Mouse (Mus musculus) Patski (cell line): Measurements from ENCODE around the gene Ubtd2. TPM values are rescaled to one million over a fixed set of nuclear protein-coding genes. Genes with fewer than 3 reads are reported as not detected.

Experiments used
- ATAC-seq: fragments of 100-300 bp; one replicate; pipeline ENCODE4 v1.8.0; 2021
- CTCF ChIA-PET: fragments of 350-600 bp; sonication (Branson Sonifier 250); formaldehyde crosslinking; loops from one replicate; lab custom pipeline; 2022; ENCODE audit warnings: inconsistent platforms; lab: Charles Lee
- POLR2A ChIA-PET: fragments of 350-600 bp; sonication (Branson Sonifier 250); formaldehyde crosslinking; loops from one replicate; lab custom pipeline; 2022; ENCODE audit warnings: antibody characterized with exemption, inconsistent platforms; lab: Charles Lee
- DNase-seq: peaks from one replicate; pipeline ENCODE4 v3.0.0-alpha.2; 2011; ENCODE audit warnings: low read depth, low spot score
- H3K27me3 ChIP-seq: fragments of 371-371 bp; one replicate; pipeline ENCODE4 v1.5.1; 2021
- CTCF ChIP-seq: fragments of 100-300 bp; IDR thresholded peaks from one replicate; pipeline ENCODE4 v1.5.1; 2021
- in situ Hi-C: fragments of 300-500 bp; cut with MboI; formaldehyde crosslinking; loops from 3 replicates; pipeline ENCODE4 v1.11.1; 2018; ENCODE audit warnings: low pct_unique_long_range_greater_than_20kb, mixed read lengths
- polyA plus RNA-seq: library from polyadenylated mRNA; unstranded; gene quantifications from one replicate; pipeline ENCODE4 v1.2.3, GENCODE M21; 2021

Ubtd2 gene
- polyA plus RNA-seq, 1 experiment from 2014 or later = 22.4 TPM

DNA sequence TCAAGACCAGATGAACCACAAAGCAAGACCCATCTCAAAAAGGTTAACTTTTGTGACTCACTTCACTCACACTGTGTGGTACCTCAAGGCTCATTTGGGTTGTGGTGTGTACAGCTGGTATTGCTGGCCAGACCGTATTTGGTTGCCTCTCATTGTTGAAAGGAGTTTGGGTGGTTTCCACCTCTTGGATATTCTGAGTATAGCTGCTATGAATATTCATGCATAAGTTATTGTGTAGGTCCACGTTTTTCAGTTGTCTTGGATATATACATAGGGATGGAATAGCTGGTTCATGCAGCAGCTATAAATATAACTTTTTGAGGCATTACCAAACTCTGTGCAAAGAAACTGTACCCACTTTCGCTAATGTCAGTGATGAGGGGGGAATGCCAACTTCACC, 12.6 kb upstream of the Ubtd2 start:
- in situ Hi-C loops = no loop called here
- no peaks in the 10 kb centered on the region for H3K27me3 ChIP-seq
- no peak for ATAC-seq
- ChIA-PET POLR2A (interaction anchor here (0.6 kb wide), 1 partner anchor 45 kb away, joined by 3 read pairs; no protein-coding TSS in a partner anchor), CTCF (no interaction called here)
- no peak for TF ChIP-seq CTCF
- no peak for DNase-seq

GRCm38 (mm10) chr11:32444266-32444665, 10.9 kb upstream of the Ubtd2 start:
- DNase-seq (no peak), ATAC-seq (no peak)
- in situ Hi-C loops = no loop called here
- ChIA-PET CTCF (no interaction called here), POLR2A (no interaction called here)
- TF ChIP-seq CTCF = no peak
- no peaks in the 10 kb centered on the region for H3K27me3 ChIP-seq

GRCm38 (mm10) chr11:32445135-32445534, 10.0 kb upstream of the Ubtd2 start:
- ATAC-seq = no peak
- no peak for DNase-seq
- in situ Hi-C loops = no loop called here
- H3K27me3 ChIP-seq = no peaks in the 10 kb centered on the region
- ChIA-PET CTCF (interaction anchor here (1.1 kb wide), 1 partner anchor 8 kb away, joined by 3 read pairs; no protein-coding TSS in a partner anchor), POLR2A (no interaction called here)
- TF ChIP-seq CTCF = no peak

- in situ Hi-C loops = no loop called here
- H3K27me3 ChIP-seq = no peaks in the 10 kb centered on the region
- CTCF ChIA-PET = interaction anchor here (1.1 kb wide), 1 partner anchor 8 kb away, joined by 3 read pairs; no protein-coding TSS in a partner anchor
- POLR2A ChIA-PET = no interaction called here
- no peak for DNase-seq
- ATAC-seq = no peak
- no peak for TF ChIP-seq CTCF
These were observed 9.4 kb upstream of the Ubtd2 start for GRCm38 (mm10) chr11:32445637-32446226.

DNA sequence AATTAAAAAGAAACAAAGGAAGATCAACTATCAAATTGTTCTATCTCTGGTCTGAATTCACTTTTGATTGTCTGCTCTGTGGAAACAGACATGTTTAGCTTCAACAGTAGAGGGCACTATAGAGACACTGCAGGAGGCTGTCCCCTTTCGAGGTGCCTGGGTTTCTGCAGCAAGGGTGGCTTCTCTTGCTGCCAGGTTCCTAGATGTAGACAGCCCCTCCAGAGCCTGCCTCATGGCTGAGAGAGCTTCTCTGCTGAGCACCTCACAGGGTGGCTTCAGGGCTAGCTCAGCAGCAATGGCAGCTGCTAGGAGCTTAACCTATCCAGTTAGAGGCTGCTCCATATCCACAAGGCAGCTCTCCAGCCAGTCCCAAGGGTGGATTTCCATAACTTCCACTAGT, 5.0 kb upstream of the Ubtd2 start:
- in situ Hi-C loops = loop anchor here (5.0 kb wide), 3 partner anchors 103 to 257 kb away; partner anchors contain the start of gene Sh3pxd2b
- ChIA-PET POLR2A (no interaction called here), CTCF (interaction anchor here (0.7 to 2.3 kb wide), 16 partner anchors 8 to 189 kb away, joined by 3 to 14 read pairs (median 4); partner anchors contain the start of gene Stk10)
- DNase-seq (no peak), ATAC-seq (no peak)
- H3K27me3 ChIP-seq = no peaks in the 10 kb centered on the region
- TF ChIP-seq CTCF = peak; percentile 83

DNA sequence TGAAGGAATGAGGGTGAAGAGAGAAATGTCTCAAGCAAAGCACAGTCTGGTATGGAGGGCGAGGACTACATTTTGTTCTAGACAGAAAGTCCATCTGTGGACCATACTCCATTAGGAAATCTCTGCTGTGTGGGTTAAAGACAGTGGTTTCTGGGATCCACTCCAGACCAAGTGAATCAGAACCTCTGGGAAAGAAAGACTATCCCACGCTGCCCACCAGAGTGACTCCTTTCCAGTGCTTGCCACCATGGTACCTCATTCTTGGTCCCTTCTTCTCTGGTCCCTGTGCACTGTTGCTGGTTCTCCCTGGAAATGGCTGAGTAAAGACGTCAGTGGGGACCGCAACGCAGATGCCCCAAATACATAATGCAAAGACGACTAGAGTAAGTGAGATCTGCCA, 3.9 kb upstream of the Ubtd2 start:
- POLR2A ChIA-PET = no interaction called here
- no peak for DNase-seq
- CTCF ChIA-PET = interaction anchor here (1.2 to 2.3 kb wide), 2 partner anchors 106 to 140 kb away, joined by 3 to 14 read pairs; no protein-coding TSS in a partner anchor
- TF ChIP-seq CTCF = no peak
- no peaks in the 10 kb centered on the region for H3K27me3 ChIP-seq
- in situ Hi-C loops = loop anchor here (5.0 kb wide), 3 partner anchors 104 to 256 kb away; partner anchors contain the start of gene Sh3pxd2b
- no peak for ATAC-seq

- H3K27me3 ChIP-seq = no peaks in the 10 kb centered on the region
- no peak for DNase-seq
- no peak for TF ChIP-seq CTCF
- POLR2A ChIA-PET = no interaction called here
- in situ Hi-C loops = loop anchor here (5.0 kb wide), 3 partner anchors 105 to 255 kb away; partner anchors contain the start of gene Sh3pxd2b
- no peak for ATAC-seq
- CTCF ChIA-PET = interaction anchor here (1.9 kb wide), 1 partner anchor 139 kb away, joined by 5 read pairs; no protein-coding TSS in a partner anchor
These were observed 2.4 kb upstream of the Ubtd2 start for GRCm38 (mm10) chr11:32452745-32453144.

GRCm38 (mm10) chr11:32453353-32453915, 1.7 kb upstream of the Ubtd2 start:
- TF ChIP-seq CTCF = no peak
- CTCF ChIA-PET = interaction anchor here (1.9 kb wide), 1 partner anchor 139 kb away, joined by 5 read pairs; no protein-coding TSS in a partner anchor
- DNase-seq (no peak), ATAC-seq (no peak)
- in situ Hi-C loops = loop anchor here (5.0 kb wide), 3 partner anchors 106 to 254 kb away; partner anchors contain the start of gene Sh3pxd2b
- POLR2A ChIA-PET = no interaction called here
- no peaks in the 10 kb centered on the region for H3K27me3 ChIP-seq

- DNase-seq = no peak
- peak; percentile 4 for ATAC-seq
- H3K27me3 ChIP-seq = no peaks in the 10 kb centered on the region
- no peak for TF ChIP-seq CTCF
- in situ Hi-C loops = loop anchor here (5.0 kb wide), 3 partner anchors 107 to 253 kb away; partner anchors contain the start of gene Sh3pxd2b
- ChIA-PET POLR2A (interaction anchor here (0.8 kb wide), 1 partner anchor 16 kb away, joined by 3 read pairs; no protein-coding TSS in a partner anchor), CTCF (no interaction called here)
These were observed 855 bp upstream of the Ubtd2 start for GRCm38 (mm10) chr11:32454231-32454799.

- in situ Hi-C loops = loop anchor here (5.0 kb wide), 1 partner anchor 72 kb away; no protein-coding TSS in a partner anchor
- ChIA-PET POLR2A (no interaction called here), CTCF (no interaction called here)
- DNase-seq (no peak), ATAC-seq (peak; percentile 5)
- peak; percentile 75 for TF ChIP-seq CTCF
- no peaks in the 10 kb centered on the region for H3K27me3 ChIP-seq
These were observed 454 bp downstream of the Ubtd2 start for GRCm38 (mm10) chr11:32455507-32456141.
